Comparison of ENCODE assay signal across 26 mouse cellular contexts in the genomic region with DNA sequence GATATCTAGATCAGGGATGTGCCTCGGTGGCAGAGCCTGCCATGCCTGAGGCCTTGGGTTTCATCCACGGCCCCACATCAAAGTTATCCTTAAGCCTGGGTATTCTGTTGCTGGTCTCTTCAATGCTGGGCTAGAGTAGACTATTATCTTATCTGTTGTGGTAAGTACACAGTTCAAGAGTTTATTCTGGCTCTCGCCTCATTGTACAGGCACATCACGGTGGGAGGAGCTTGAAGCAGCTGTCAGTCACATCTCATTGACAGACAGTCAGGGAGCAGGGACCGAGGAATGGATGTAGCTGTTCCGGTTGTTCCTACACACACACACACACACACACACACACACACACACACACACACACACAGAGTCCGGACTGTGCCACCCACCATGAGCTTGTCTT. TPM values are rescaled to one million over a fixed set of nuclear protein-coding genes. Genes with fewer than 3 reads are reported as not detected.
DNase-seq lines count a peak whose midpoint lies in the region; ATAC-seq and TF ChIP-seq lines count a peak whose summit lies in the region.
"Had no signal": no experiment of that assay in that cellular context is flagged by ENCODE, and none has a peak within 500 bp of the region (broad histone marks: within the 10 kb centered on the region; RNA-seq: fewer than 3 reads in every experiment).

No protein-coding gene starts in this region.

- DNase-seq in heart, postnatal 0 days (ENCODE audit: low spot score): no peak
- DNase-seq in heart, adult 11 months: no peak
- DNase-seq in liver, embryonic 11.5 days (ENCODE audit: low spot score): no peak
- DNase-seq in hindbrain, embryonic 10.5 days (ENCODE audit: low spot score): no peak
- no peak for DNase-seq in adrenal gland, adult (ENCODE audit: inconsistent age in 2 of 2, low spot score in 1 of 2)
- DNase-seq: adrenal gland, postnatal 36 days; cerebellum, adult 18-20 months; cerebellum, postnatal 36 days; gastrocnemius, postnatal 25 days; heart, postnatal 10 days; kidney, adult 18-20 months; kidney, postnatal 10 days; midbrain, embryonic 14.5 days; right cerebral cortex, postnatal 25 days; thymus, adult 18-20 months had no signal

- no peak overlapping the region for H3K9ac ChIP-seq in heart, postnatal 0 days (replicated peaks; ENCODE audit: low read depth, low read length)
- no peak overlapping the region for H3K9ac ChIP-seq in liver, embryonic 11.5 days (ENCODE audit: low read depth, low read length)
- no peak overlapping the region for H3K9ac ChIP-seq in forebrain, embryonic 15.5 days (replicated peaks)
- H3K9ac ChIP-seq: hindbrain, embryonic 15.5 days; limb, embryonic 13.5 days; neural tube, embryonic 13.5 days; stomach, embryonic 15.5 days had no signal

- no peak for ATAC-seq in heart, postnatal 0 days (ENCODE audit: insufficient read depth, low read depth)
- peak; percentile 19; the same call in 1 of the 2 replicates for ATAC-seq in common myeloid progenitor, adult 5-6 weeks (replicated peaks; ENCODE audit: low read depth, poor library complexity, severe bottlenecking)
- ATAC-seq in liver, embryonic 11.5 days (replicated peaks; ENCODE audit: low FRiP score): peak; percentile 52
- peak; percentile 31; the same call in 1 of the 2 replicates for ATAC-seq in megakaryocyte, adult 5-6 weeks (ENCODE audit: poor library complexity, severe bottlenecking)
- no peak for ATAC-seq in forebrain, embryonic 15.5 days (replicated peaks)
- ATAC-seq: activated CD4-positive, CD25-positive, alpha-beta regulatory T cell, adult 4 months; forebrain, embryonic 14.5 days; lung, postnatal 0 days had no signal

- H3K27me3 ChIP-seq in heart, postnatal 0 days (ENCODE audit: control insufficient read depth, insufficient read depth, low read length): no peaks in the 10 kb centered on the region
- H3K27me3 ChIP-seq in liver, embryonic 11.5 days (replicated peaks; ENCODE audit: control insufficient read depth, insufficient read depth, low read length): no peaks in the 10 kb centered on the region
- H3K27me3 ChIP-seq in hindbrain, embryonic 10.5 days (ENCODE audit: insufficient read depth, poor library complexity, severe bottlenecking): no peaks in the 10 kb centered on the region
- H3K27me3 ChIP-seq in forebrain, embryonic 15.5 days: no peaks in the 10 kb centered on the region
- H3K27me3 ChIP-seq: hindbrain, embryonic 15.5 days; limb, embryonic 13.5 days; neural tube, embryonic 13.5 days; stomach, embryonic 15.5 days had no signal

- H3K36me3 ChIP-seq in heart, postnatal 0 days (replicated peaks; ENCODE audit: control insufficient read depth, insufficient read depth, low read length): no peaks in the 10 kb centered on the region
- peaks cover 3% of the 10 kb centered on the region; the same call in 1 of the 2 replicates for H3K36me3 ChIP-seq in liver, embryonic 11.5 days (ENCODE audit: control insufficient read depth, insufficient read depth, low read length)
- H3K36me3 ChIP-seq in hindbrain, embryonic 10.5 days: peaks cover 4% of the 10 kb centered on the region; the same call in 1 of the 2 replicates
- H3K36me3 ChIP-seq in forebrain, embryonic 15.5 days: no peaks in the 10 kb centered on the region
- H3K36me3 ChIP-seq: hindbrain, embryonic 15.5 days; neural tube, embryonic 13.5 days; stomach, embryonic 15.5 days had no signal

- H3K4me2 ChIP-seq in heart, postnatal 0 days (ENCODE audit: low read depth, low read length): no peak overlapping the region
- peak overlapping the region; percentile 45 for H3K4me2 ChIP-seq in liver, embryonic 11.5 days
- no peak overlapping the region for H3K4me2 ChIP-seq in forebrain, embryonic 15.5 days (replicated peaks)
- H3K4me2 ChIP-seq: hindbrain, embryonic 15.5 days; limb, embryonic 13.5 days; neural tube, embryonic 13.5 days; stomach, embryonic 15.5 days had no signal

- no peaks in the 10 kb centered on the region for H3K9me3 ChIP-seq in heart, postnatal 0 days (replicated peaks; ENCODE audit: control insufficient read depth, low read length)
- H3K9me3 ChIP-seq in liver, embryonic 11.5 days (ENCODE audit: control insufficient read depth, low read length): no peaks in the 10 kb centered on the region
- H3K9me3 ChIP-seq in hindbrain, embryonic 10.5 days: no peaks in the 10 kb centered on the region
- H3K9me3 ChIP-seq in forebrain, embryonic 15.5 days: no peaks in the 10 kb centered on the region
- H3K9me3 ChIP-seq: hindbrain, embryonic 15.5 days; limb, embryonic 13.5 days; neural tube, embryonic 13.5 days; stomach, embryonic 15.5 days had no signal

- no peak for TF ChIP-seq CTCF in heart, postnatal 0 days (IDR thresholded peaks at IDR 0.05; ENCODE audit: low read depth)

- peaks cover 27% of the 10 kb centered on the region for H3K4me1 ChIP-seq in heart, postnatal 0 days (ENCODE audit: control insufficient read depth, insufficient read depth)
- H3K4me1 ChIP-seq in liver, embryonic 11.5 days (replicated peaks; ENCODE audit: control insufficient read depth, insufficient read depth, low read length): peaks cover 45% of the 10 kb centered on the region
- H3K4me1 ChIP-seq in hindbrain, embryonic 10.5 days (replicated peaks): peaks cover 20% of the 10 kb centered on the region
- H3K4me1 ChIP-seq in forebrain, embryonic 15.5 days: peaks cover 8% of the 10 kb centered on the region
- H3K4me1 ChIP-seq: stomach, embryonic 15.5 days had no signal

- no peak for TF ChIP-seq EP300 in heart, postnatal 0 days (IDR thresholded peaks at IDR 0.05; ENCODE audit: low read depth)

- H3K27ac ChIP-seq in heart, postnatal 0 days (ENCODE audit: low read depth): 0 out of 2 replicates have a peak overlapping the region, but pooled peaks have one; percentile 14
- H3K27ac ChIP-seq in liver, embryonic 11.5 days (ENCODE audit: low read depth, low read length): peak overlapping the region; percentile 53; the same call in 1 of the 2 replicates
- no peak overlapping the region for H3K27ac ChIP-seq in hindbrain, embryonic 10.5 days
- no peak overlapping the region for H3K27ac ChIP-seq in forebrain, embryonic 15.5 days (replicated peaks)
- H3K27ac ChIP-seq: embryonic facial prominence, embryonic 10.5 days; hindbrain, embryonic 15.5 days; limb, embryonic 13.5 days; neural tube, embryonic 13.5 days; stomach, embryonic 15.5 days had no signal

- no peak overlapping the region for H3K4me3 ChIP-seq in heart, postnatal 0 days (ENCODE audit: low read depth, low read length)
- no peak overlapping the region for H3K4me3 ChIP-seq in liver, embryonic 11.5 days (ENCODE audit: low read depth, low read length)
- H3K4me3 ChIP-seq in hindbrain, embryonic 10.5 days: no peak overlapping the region
- H3K4me3 ChIP-seq in forebrain, embryonic 15.5 days: no peak overlapping the region
- H3K4me3 ChIP-seq: embryonic facial prominence, embryonic 10.5 days; hindbrain, embryonic 15.5 days; limb, embryonic 13.5 days; neural tube, embryonic 13.5 days; stomach, embryonic 15.5 days had no signal

- WGBS in heart, postnatal 0 days: 35% methylated on average over 7 of the region's 7 CpGs
- 31% methylated on average over 7 of the region's 7 CpGs for WGBS in liver, embryonic 11.5 days
- 87% methylated on average over 7 of the region's 7 CpGs for WGBS in hindbrain, embryonic 10.5 days
- WGBS in forebrain, embryonic 15.5 days: 86% methylated on average over 7 of the region's 7 CpGs

RNA-seq across cellular contexts. Expression of a gene that starts 15.3 kb away (rescaled TPM):
- total RNA-seq in heart, postnatal 0 days (2014; rRNA removed; ENCODE audit: low replicate concordance): 30.8 and 33.3 TPM in 2 replicates
- polyA plus RNA-seq in heart, postnatal 0 days (2015; fragmentation: Nextera tagmentation; extraction: Ambion mirVana): 15.2 and 16.4 TPM in 2 replicates
- 20.8 and 24.3 TPM in 2 replicates for total RNA-seq in common myeloid progenitor, adult 5-6 weeks (2017)
- 30.9 and 31.3 TPM in 2 replicates for polyA plus RNA-seq in liver, embryonic 11.5 days (2014; fragmentation: Nextera tagmentation; extraction: Ambion mirVana)
- 14.0 and 17.3 TPM in 2 replicates for total RNA-seq in megakaryocyte, adult 5-6 weeks (2015)
- 13.6 and 18.9 TPM in 2 replicates for total RNA-seq in megakaryocyte, adult 5-6 weeks (2017)
- polyA plus RNA-seq in hindbrain, embryonic 10.5 days (2016; fragmentation: Nextera tagmentation; extraction: Ambion mirVana): 6.8 and 8.3 TPM in 2 replicates
- polyA plus RNA-seq in forebrain, embryonic 15.5 days (2015; fragmentation: Nextera tagmentation; extraction: Ambion mirVana): 9.9 and 13.8 TPM in 2 replicates

RNA-seq across cellular contexts. Expression of a gene that starts 48.5 kb away (rescaled TPM):
- 148 and 166 TPM in 2 replicates for total RNA-seq in heart, postnatal 0 days (2014; rRNA removed; ENCODE audit: low replicate concordance)
- 226 and 231 TPM in 2 replicates for polyA plus RNA-seq in heart, postnatal 0 days (2015; fragmentation: Nextera tagmentation; extraction: Ambion mirVana)
- 20.9 and 31.6 TPM in 2 replicates for total RNA-seq in common myeloid progenitor, adult 5-6 weeks (2017)
- 6.7 and 9.3 TPM in 2 replicates for polyA plus RNA-seq in liver, embryonic 11.5 days (2014; fragmentation: Nextera tagmentation; extraction: Ambion mirVana)
- 1.5 and 2.4 TPM in 2 replicates for total RNA-seq in megakaryocyte, adult 5-6 weeks (2015)
- 0.84 and 2.4 TPM in 2 replicates for total RNA-seq in megakaryocyte, adult 5-6 weeks (2017)
- 1.8 and 2.0 TPM in 2 replicates for polyA plus RNA-seq in hindbrain, embryonic 10.5 days (2016; fragmentation: Nextera tagmentation; extraction: Ambion mirVana)
- 4.5 and 4.6 TPM in 2 replicates for polyA plus RNA-seq in forebrain, embryonic 15.5 days (2015; fragmentation: Nextera tagmentation; extraction: Ambion mirVana)

Comparison
In these comparisons a context has a peak if more than half of its experiments do, and no peak if none do; other contexts are left out.
1. ATAC-seq: peak in common myeloid progenitor, adult 5-6 weeks (single experiment), liver, embryonic 11.5 days (single experiment) and megakaryocyte, adult 5-6 weeks (single experiment); none in heart, postnatal 0 days (single experiment) and forebrain, embryonic 15.5 days (single experiment).
2. H3K27ac ChIP-seq: peak in heart, postnatal 0 days (single experiment) and liver, embryonic 11.5 days (single experiment); none in hindbrain, embryonic 10.5 days (single experiment) and forebrain, embryonic 15.5 days (single experiment).
3. RNA of a gene that starts 48.5 kb away (polyA plus RNA-seq): 226 to 231 TPM in heart, postnatal 0 days; 6.7 to 9.3 TPM in liver, embryonic 11.5 days, 4.5 to 4.6 TPM in forebrain, embryonic 15.5 days and 1.8 to 2.0 TPM in hindbrain, embryonic 10.5 days; every median in the first group is over 10 times any median in the second.